ENCODE assay signal across 10 mouse cellular contexts in the genomic region with DNA sequence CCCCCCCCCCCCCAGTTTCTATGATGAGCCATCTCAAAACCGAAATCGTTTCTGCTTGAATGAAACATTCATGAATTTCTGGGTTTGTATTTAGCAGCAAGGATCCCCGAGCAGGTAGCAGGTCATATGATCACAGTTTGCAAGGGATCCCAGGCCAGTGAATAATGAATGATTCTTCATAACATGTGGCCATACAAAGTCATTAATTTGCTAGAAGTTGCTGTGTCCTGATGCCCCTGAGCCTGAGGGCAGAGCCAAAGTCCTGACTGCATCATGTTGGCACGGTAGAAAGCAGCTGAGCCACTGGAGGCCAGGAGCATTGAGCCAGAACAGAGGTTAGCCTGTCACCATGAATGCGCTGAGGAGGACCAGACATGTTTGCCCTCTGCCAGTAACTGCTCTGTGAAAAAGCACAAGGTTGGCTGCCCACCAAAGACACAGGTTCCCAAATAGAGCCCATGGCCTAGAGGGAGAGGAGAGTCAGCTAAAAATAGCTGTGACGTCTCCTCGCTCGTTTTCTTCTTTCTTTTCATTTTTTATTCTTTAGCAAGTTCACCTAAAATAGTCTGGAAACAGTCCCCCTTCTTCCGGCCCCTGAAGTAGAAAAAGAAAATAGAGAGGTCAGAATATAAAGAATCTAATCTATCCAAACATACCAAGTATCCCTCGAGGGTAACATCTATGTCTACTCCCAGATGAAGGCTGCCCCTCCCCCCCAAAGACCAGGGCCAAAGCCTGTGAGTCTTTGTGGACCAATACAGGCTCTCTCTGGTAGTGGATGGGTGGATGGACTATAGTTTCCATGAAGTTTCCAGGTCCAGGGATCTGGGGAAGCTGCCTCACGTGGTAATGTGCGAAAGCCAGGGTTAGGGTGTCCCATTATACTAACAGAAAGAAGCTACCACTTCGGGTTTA. TPM values are rescaled to one million over a fixed set of nuclear protein-coding genes. Genes with fewer than 3 reads are reported as not detected.
DNase-seq lines count a peak whose midpoint lies in the region; ATAC-seq and TF ChIP-seq lines count a peak whose summit lies in the region.
"Had no signal": no experiment of that assay in that cellular context is flagged by ENCODE, and none has a peak within 500 bp of the region (broad histone marks: within the 10 kb centered on the region; RNA-seq: fewer than 3 reads in every experiment).

No protein-coding gene starts in this region.

- no peaks in the 10 kb centered on the region for H3K9me3 ChIP-seq in kidney, embryonic 14.5 days (ENCODE audit: control insufficient read depth, low read length)
- H3K9me3 ChIP-seq in kidney, postnatal 0 days (replicated peaks; ENCODE audit: low read length): no peaks in the 10 kb centered on the region
- H3K9me3 ChIP-seq: embryonic facial prominence, embryonic 13.5 days; limb, embryonic 15.5 days had no signal

- no peak for TF ChIP-seq CTCF in kidney, postnatal 0 days (IDR thresholded peaks at IDR 0.05; ENCODE audit: low read depth)

- H3K4me2 ChIP-seq in kidney, embryonic 14.5 days (replicated peaks; ENCODE audit: low read depth, low read length): no peak overlapping the region
- H3K4me2 ChIP-seq in kidney, postnatal 0 days (ENCODE audit: low read length): no peak overlapping the region
- H3K4me2 ChIP-seq: embryonic facial prominence, embryonic 13.5 days; limb, embryonic 15.5 days had no signal

- H3K9ac ChIP-seq in kidney, embryonic 14.5 days (ENCODE audit: low read depth, low read length): no peak overlapping the region
- H3K9ac ChIP-seq in kidney, postnatal 0 days (ENCODE audit: low read depth, low read length): no peak overlapping the region
- H3K9ac ChIP-seq: embryonic facial prominence, embryonic 13.5 days; limb, embryonic 15.5 days had no signal

- no peak for ATAC-seq in kidney, embryonic 14.5 days (ENCODE audit: low FRiP score, low TSS enrichment)
- ATAC-seq in kidney, postnatal 0 days (replicated peaks; ENCODE audit: low FRiP score, low read depth): peak; percentile 94

- DNase-seq in kidney, adult 11 months: peak; percentile 90
- peak; percentile 51 for DNase-seq in cerebellum, adult 9-11 months
- peak; percentile 73 for DNase-seq in heart, adult 8-10 months (ENCODE audit: low spot score)
- DNase-seq in kidney, postnatal 0 days (ENCODE audit: low spot score): peak; percentile 45
- DNase-seq in spleen, postnatal 36 days (ENCODE audit: low spot score in 2 of 2): no peak
- DNase-seq in layer of hippocampus, postnatal 25 days (ENCODE audit: extremely low spot score in 1 of 2, low spot score in 1 of 2): no peak
- no peak for DNase-seq in urinary bladder, adult 18-20 months (ENCODE audit: low spot score in 2 of 2)

- 69% methylated on average over 13 of the region's 13 CpGs for WGBS in kidney, embryonic 14.5 days
- WGBS in kidney, postnatal 0 days: 54% methylated on average over 13 of the region's 13 CpGs

- H3K4me3 ChIP-seq in kidney, embryonic 14.5 days (ENCODE audit: low read length): no peak overlapping the region
- no peak overlapping the region for H3K4me3 ChIP-seq in kidney, postnatal 0 days (replicated peaks; ENCODE audit: low read depth, low read length)
- H3K4me3 ChIP-seq: embryonic facial prominence, embryonic 13.5 days; limb, embryonic 15.5 days had no signal

- no peak overlapping the region for H3K27ac ChIP-seq in kidney, embryonic 14.5 days (ENCODE audit: low read depth, low read length)
- peak overlapping the region; percentile 60 for H3K27ac ChIP-seq in kidney, postnatal 0 days
- H3K27ac ChIP-seq: embryonic facial prominence, embryonic 13.5 days; limb, embryonic 15.5 days had no signal

- no peaks in the 10 kb centered on the region for H3K36me3 ChIP-seq in kidney, embryonic 14.5 days (ENCODE audit: control insufficient read depth, insufficient read depth, low read length)
- no peaks in the 10 kb centered on the region for H3K36me3 ChIP-seq in kidney, postnatal 0 days (ENCODE audit: insufficient read depth, low read length)
- H3K36me3 ChIP-seq: embryonic facial prominence, embryonic 13.5 days; limb, embryonic 15.5 days had no signal

- H3K4me1 ChIP-seq in kidney, embryonic 14.5 days (ENCODE audit: control insufficient read depth, insufficient read depth, low read length): no peaks in the 10 kb centered on the region
- H3K4me1 ChIP-seq in kidney, postnatal 0 days (replicated peaks; ENCODE audit: insufficient read depth, low read length): no peaks in the 10 kb centered on the region
- H3K4me1 ChIP-seq: embryonic facial prominence, embryonic 13.5 days; limb, embryonic 15.5 days had no signal

- no peaks in the 10 kb centered on the region for H3K27me3 ChIP-seq in kidney, embryonic 14.5 days (ENCODE audit: control insufficient read depth, insufficient read depth, low read length)
- no peaks in the 10 kb centered on the region for H3K27me3 ChIP-seq in kidney, postnatal 0 days (ENCODE audit: insufficient read depth, low read length)
- H3K27me3 ChIP-seq: embryonic facial prominence, embryonic 13.5 days; limb, embryonic 15.5 days had no signal

RNA-seq across cellular contexts. Expression of gene Dgkg, which starts 42.1 kb away (rescaled TPM):
- 0.17 and 0.51 TPM in 2 replicates for polyA plus RNA-seq in kidney, embryonic 14.5 days (2014; fragmentation: Nextera tagmentation; extraction: Ambion mirVana)
- under 1 TPM; 0.08 to 0.72 (median 0.34) TPM for total RNA-seq in heart, adult 8-10 months (2022)
- polyA plus RNA-seq in kidney, postnatal 0 days (2015; fragmentation: Nextera tagmentation; extraction: Ambion mirVana): 0.51 and 0.67 TPM in 2 replicates
- 100 to 1,000 TPM; 190 to 202 TPM for total RNA-seq in layer of hippocampus, postnatal 25 days (2021)

Comparison
In these comparisons a context has a peak if more than half of its experiments do, and no peak if none do; other contexts are left out.
1. DNase-seq: peak in kidney, adult 11 months (single experiment), cerebellum, adult 9-11 months (single experiment), heart, adult 8-10 months (single experiment) and kidney, postnatal 0 days (single experiment); none in spleen, postnatal 36 days (0 of 2), layer of hippocampus, postnatal 25 days (0 of 2) and urinary bladder, adult 18-20 months (0 of 2).
2. RNA of gene Dgkg, which starts 42.1 kb away (total RNA-seq): 190 to 202 TPM in layer of hippocampus, postnatal 25 days; 0.08 to 0.72 TPM in heart, adult 8-10 months; every median in the first group is over 100 times any median in the second.